Mouse (Mus musculus) B cell, adult 62 days (primary cell): ENCODE measurements around the gene Zfp945. TPM values are rescaled to one million over a fixed set of nuclear protein-coding genes. Genes with fewer than 3 reads are reported as not detected.

Experiments
- total RNA-seq: library from RNA; stranded (reverse); gene quantifications from 4 replicates; pipeline ENCODE4 v1.2.4, GENCODE M21; 2023

Gene Zfp945
- total RNA-seq, result 14.4 to 15.5 TPM (median 15.1 TPM) in 4 replicates

GRCm38 (mm10) chr17:22866845-22867481 is at the start of gene Zfp945:
Gene Zfp945 (minus strand): TSS chr17:22867134.

Other genes starting within 250 kb of the Zfp945 start
- gene Vmn2r113, start 75.8 kb upstream of the Zfp945 start, total RNA-seq, result not detected in 4 replicates
- not detected in 4 replicates for gene Vmn2r-ps130, start 194.0 kb upstream of the Zfp945 start, total RNA-seq